Mouse (Mus musculus): ENCODE results near the gene Rarres1. TPM values are rescaled to one million over a fixed set of nuclear protein-coding genes. Genes with fewer than 3 reads are reported as not detected.

The Rarres1 gene
- total RNA-seq (2021), result 1 to 10 TPM; 1.0 TPM

DNA sequence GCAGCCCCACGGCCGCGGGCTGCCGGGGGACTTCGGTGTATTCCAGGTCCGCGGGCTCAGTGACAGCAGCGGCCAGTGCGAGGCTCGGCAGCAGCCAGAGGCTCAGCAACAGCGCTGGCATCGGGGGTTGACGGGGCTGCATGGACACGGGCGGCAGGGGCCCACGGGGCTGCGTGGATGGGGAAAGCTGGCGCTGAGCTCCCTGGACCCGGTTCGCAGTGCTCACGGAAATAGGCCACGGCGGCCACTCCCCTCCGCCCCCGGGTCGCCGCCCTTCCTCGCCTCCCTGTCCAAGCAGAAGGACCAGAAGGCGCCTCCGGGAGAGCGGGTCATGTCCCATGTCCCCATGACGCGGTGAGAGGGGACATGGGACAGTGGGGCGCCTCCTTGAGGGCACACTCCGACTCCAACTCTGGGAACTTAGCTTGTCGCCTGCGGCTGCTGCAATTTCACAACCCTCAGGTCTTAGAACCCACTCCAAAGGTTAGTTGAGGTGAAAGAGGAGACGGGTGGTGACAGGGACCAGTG, at the start of gene Rarres1:
Gene Rarres1, minus strand, starts transcription at position 250 of the 528 bp plus-strand sequence.
- DNase-seq, result peak; percentile 42

DNA sequence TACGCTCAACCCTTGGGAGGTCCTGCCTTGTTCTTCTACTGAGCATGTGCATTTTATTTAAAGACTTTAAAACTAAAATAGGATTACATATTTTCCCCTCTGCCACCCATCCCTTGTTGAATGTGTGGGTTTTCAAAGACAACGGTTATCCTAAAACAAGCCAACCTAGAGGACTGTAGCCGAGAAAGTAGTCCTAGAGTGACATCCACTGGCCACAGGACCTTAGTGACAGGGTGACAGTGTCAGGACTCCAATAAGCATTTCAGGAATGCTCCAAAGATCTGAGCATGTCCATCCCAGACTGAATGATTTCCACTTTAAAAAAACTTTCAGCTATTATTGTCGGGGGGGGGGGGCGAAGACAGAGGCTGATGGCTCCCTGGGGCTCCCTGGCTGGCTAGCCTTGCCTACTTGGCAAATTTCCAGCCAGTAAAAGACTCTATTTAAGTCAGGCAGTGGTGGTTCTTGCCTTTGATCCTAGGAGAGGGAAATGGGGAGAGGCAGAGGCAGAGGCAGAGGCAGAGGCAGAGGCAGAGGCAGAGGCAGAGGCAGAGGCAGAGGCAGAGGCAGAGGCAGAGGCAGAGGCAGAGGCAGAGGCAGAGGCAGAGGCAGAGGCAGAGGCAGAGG, 49.5 kb upstream of the Rarres1 start:
- DNase-seq, result peak; percentile 36

- no peak for DNase-seq
These were observed 42.5 kb upstream of the Rarres1 start for GRCm38 (mm10) chr3:67557718-67558354.

DNA sequence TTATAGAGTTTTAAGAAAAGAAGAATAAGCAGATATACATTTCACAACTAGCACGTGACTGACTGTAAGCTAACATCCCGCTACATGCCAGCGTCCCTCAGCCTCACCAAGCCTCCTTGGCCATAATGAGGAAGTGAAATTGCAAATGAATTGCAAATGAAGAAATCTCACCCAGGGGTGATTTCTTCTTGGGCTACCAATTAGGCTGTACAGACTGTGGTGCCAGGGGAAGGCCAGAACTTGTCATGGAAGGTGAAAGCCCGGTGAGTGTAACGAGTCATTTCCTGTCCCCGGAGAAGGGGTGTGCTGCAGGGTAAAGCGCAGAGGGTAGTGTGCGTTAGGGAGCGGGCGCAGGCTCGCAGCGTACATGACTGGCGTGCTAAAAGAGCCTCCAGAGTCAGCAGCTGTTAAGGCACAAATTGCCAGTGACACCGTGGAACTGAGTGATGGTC, 41.9 kb upstream of the Rarres1 start:
- no peak for DNase-seq

- no peak for DNase-seq
These were observed 39.9 kb upstream of the Rarres1 start for GRCm38 (mm10) chr3:67555211-67555610.

DNA sequence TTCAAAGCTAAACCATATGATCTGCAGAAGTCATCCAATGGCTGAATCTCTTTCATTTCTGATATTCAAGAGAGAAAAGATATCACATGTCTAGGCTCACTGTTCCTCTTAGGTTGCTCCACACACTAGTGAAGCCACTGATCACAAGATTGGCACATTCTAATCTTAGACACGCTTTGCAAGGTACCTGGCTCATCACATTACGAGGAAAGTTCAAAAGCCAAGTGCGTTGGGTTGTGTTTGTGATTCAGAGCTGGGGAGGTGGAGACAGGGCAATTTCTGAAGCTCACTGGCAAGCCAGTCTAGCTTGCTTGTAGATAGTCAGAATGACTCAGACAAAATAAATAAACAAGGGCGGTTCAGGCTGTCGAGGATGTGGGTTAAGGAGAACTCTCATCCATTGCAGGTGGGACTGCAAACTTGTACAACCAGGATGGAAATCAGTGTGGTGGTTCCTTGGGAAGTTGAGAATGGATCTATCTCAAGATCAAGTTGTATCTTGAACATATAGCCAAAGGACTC, 38.7 kb upstream of the Rarres1 start:
- no peak for DNase-seq

- DNase-seq, result peak; percentile 16
These were observed 38.0 kb upstream of the Rarres1 start for GRCm38 (mm10) chr3:67553281-67553680.

- DNase-seq, result no peak
These were observed 35.9 kb upstream of the Rarres1 start for GRCm38 (mm10) chr3:67551193-67551592.

- DNase-seq, result no peak
These were observed 28.3 kb upstream of the Rarres1 start for GRCm38 (mm10) chr3:67543630-67544029.

DNA sequence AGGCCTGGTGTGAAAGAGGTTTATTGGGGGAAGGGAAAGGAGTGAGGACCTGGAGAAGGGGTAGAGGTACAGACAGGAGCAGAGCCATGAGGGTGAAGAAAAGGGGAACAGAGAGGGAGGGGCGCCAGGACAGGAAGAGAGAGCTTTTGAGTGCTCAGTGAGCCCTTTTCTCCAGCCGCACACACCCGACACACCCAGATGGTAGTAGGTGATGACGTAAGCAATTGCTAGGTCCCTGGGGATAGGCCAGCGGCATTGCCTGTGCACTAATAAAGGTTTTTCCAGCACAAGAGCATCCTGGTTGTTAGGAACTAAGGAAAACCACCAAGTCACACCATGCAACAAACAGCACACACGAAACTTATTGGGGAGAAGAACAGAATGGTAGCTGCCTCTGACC, 9.4 kb upstream of the Rarres1 start:
- DNase-seq, result no peak

- no peak for DNase-seq
These were observed 7.4 kb upstream of the Rarres1 start for GRCm38 (mm10) chr3:67522709-67523108.

DNA sequence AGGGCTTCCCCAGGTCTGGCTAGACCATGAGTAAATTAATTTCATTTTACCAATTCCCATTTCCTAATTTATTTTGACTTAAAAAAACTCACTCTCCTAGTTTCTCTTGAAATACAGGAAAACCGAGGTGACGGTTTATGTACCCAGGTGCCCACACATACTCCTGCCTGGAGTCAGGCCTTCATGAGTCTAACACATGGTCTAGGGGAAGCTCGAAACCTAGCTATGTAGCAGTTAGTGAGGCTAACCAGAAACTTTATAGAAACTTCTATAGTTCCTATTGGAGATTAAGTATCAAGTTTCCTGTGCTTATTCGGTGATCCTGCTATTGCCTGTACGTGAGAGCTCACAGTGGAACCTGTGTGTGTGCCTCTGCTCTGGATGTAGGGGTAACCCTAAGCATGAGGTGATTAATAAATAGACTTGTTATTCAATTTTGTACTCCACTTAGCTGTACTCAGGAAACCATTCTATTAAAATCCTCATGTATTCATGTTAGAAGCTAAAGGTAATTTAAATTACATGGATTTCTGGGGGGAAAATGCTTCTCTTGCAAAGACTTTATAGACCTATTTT, 5.3 kb upstream of the Rarres1 start:
- DNase-seq, result no peak

DNA sequence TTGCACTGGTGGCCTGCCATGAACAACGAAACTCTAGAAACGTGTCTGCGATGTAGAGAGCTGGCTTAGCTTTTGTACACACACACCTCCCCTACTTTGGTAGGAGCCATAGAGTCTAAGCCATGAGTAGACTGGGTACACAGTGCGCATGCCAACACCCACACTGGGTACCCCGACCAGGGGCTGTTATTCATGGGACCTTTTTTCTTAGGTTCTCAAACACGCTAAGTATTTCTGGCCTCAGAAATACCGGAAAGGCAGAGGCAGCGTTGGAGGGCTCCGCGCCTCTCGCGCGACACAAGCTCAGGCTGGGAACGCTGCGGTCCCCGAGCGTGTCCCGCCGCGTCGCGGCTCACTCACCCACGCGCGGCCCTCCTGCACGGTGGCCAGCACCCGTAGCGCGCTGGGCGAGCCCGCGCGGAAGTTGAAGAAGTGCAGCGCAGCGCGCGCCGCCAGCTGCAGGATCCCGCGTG, 486 bp downstream of the Rarres1 start:
- no peak for DNase-seq

GRCm38 (mm10) chr3:67512807-67513206, 2.5 kb downstream of the Rarres1 start:
- peak; percentile 86 for DNase-seq

GRCm38 (mm10) chr3:67508216-67508892, 7.0 kb downstream of the Rarres1 start:
- no peak for DNase-seq

- no peak for DNase-seq
These were observed 10.0 kb downstream of the Rarres1 start for GRCm38 (mm10) chr3:67505286-67505685.

- no peak for DNase-seq
These were observed 11.4 kb downstream of the Rarres1 start for GRCm38 (mm10) chr3:67503878-67504277.

DNA sequence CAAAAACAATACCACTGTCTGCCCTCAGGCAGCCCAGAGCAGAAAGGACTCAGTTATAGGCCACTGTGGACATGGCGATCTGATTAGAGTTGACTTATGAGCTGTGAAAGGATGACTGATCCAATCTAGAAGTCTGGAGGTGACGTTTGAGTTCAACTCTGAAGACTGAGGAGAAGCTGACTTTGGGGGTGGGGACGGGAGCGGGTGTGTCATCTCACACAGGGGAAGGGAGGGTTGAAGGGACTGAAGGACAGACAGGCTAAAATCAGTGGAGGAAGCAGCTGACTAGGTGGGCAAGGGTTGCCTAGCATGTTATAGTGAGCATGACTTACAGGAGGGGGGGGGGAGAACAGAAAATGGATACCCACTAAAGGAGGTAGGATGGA, 15.9 kb downstream of the Rarres1 start:
- no peak for DNase-seq

DNA sequence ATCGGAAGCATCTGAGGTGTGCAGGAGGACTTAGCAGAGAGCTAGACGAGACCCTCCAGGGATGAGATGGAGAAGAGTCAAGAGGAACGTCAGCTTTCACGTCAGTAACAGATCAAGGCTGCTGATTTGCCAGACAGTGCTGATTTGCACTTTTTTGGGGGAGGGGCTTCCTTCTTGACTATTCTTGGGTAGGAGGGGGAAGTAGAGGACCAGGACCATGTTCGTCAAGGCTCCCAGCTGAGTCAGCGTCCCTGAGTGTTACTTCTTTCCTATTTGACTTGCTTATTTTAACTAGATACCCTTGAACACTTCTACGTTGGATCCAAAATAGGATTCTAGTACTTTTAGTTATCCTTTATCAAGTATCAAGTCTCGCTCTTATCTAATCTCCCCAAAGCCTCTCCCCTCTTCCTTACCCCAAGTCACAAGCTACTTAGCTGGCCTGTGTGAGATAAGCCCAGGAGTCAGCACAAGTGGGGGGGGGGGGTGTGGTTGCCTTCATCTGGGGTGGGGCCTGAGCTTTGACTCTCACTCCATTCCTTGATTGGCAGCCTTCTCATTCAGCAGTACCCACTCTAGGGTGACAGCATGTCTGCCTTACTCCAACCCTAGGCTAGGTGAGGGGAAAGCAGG, 16.4 kb downstream of the Rarres1 start:
- no peak for DNase-seq

DNA sequence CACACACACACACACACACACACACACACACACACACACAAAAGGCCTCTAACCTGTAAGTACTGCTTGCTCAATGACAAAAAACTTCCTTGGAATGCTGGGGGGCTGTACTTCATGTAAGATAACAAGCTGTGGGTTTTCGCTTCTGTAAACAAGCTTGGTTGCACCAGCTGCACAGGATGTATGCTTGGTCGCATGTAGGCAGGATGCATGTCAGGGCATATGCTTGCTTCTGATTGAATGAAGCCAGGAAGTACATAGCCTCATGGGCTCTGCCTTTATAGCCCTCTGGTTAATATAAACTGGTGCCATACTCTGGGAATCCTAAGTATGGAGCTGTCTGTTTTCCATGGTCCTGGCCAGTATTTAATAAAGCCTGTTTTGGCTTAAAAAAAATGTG, 17.3 kb downstream of the Rarres1 start:
- no peak for DNase-seq

- no peak for DNase-seq
These were observed 19.0 kb downstream of the Rarres1 start for GRCm38 (mm10) chr3:67496310-67496709.

- DNase-seq, result no peak
These were observed 22.2 kb downstream of the Rarres1 start for GRCm38 (mm10) chr3:67493132-67493531.
